Mouse (Mus musculus): Measurements from ENCODE around the gene Cd300lg.

GRCm38 (mm10) chr11:102024084-102024758 lies 17.1 kb upstream of the Cd300lg start:
- TF ChIP-seq POLR2A (IDR thresholded peaks at IDR 0.05; ENCODE audit: control insufficient read depth in 1 of 2, insufficient read depth in 1 of 2, low read depth in 1 of 2, low read length in 2 of 2, poor library complexity in 1 of 2) (no peak), CTCF (IDR thresholded peaks at IDR 0.05 in 2 of 3, conservative IDR thresholded peaks at IDR 0.05 in 1 of 3; ENCODE audit: control insufficient read depth in 1 of 3, insufficient read depth in 1 of 3, low read depth in 2 of 3, low read length in 3 of 3, poor library complexity in 1 of 3, severe bottlenecking in 1 of 3) (no peak), HCFC1 (IDR thresholded peaks at IDR 0.05; ENCODE audit: low read depth, low read length) (no peak), CHD1 (IDR thresholded peaks at IDR 0.05; ENCODE audit: low read depth, low read length) (no peak), TBP (IDR thresholded peaks at IDR 0.05; ENCODE audit: low read depth, low read length) (no peak), JUND (IDR thresholded peaks at IDR 0.05; ENCODE audit: low read depth, low read length) (no peak), BHLHE40 (IDR thresholded peaks at IDR 0.05; ENCODE audit: borderline replicate concordance, low read depth, low read length) (no peak), ZKSCAN1 (IDR thresholded peaks at IDR 0.05; ENCODE audit: low read depth, low read length) (no peak), UBTF (IDR thresholded peaks at IDR 0.05; ENCODE audit: borderline replicate concordance, insufficient read depth, low read depth, low read length) (no peak), RAD21 (IDR thresholded peaks at IDR 0.05; ENCODE audit: low read depth, low read length) (no peak)

Data from MEL (cell line).